Mouse (Mus musculus): Measurements from ENCODE around the gene Tas1r2. TPM values are rescaled to one million over a fixed set of nuclear protein-coding genes. Genes with fewer than 3 reads are reported as not detected.

Gene Tas1r2
- not detected in 2 replicates for polyA plus RNA-seq (2014; fragmentation: Nextera tagmentation; extraction: Ambion mirVana)

GRCm38 (mm10) chr4:139653238-139653637 lies at the start of gene Tas1r2:
TSS of gene Tas1r2 (plus strand) at chr4:139653538.
- no peak within 1 kb of the TSS for H3K4me2 ChIP-seq
- WGBS, result 89% methylated on average over 8 of the region's 8 CpGs
- H3K4me1 ChIP-seq (ENCODE audit: control insufficient read depth, insufficient read depth, low read length), result no peaks in the 10 kb centered on the region
- H3K4me3 ChIP-seq (ENCODE audit: low read depth, low read length), result no peak within 1 kb of the TSS
- no peak within 1 kb of the TSS for H3K27ac ChIP-seq (ENCODE audit: low read depth, low read length)
- H3K9me3 ChIP-seq (ENCODE audit: control insufficient read depth, low read length), result no peaks in the 10 kb centered on the region
- H3K27me3 ChIP-seq (ENCODE audit: control insufficient read depth, insufficient read depth, low read length), result no peaks in the 10 kb centered on the region
- no peak within 1 kb of the TSS for H3K9ac ChIP-seq (ENCODE audit: low read length)
- ATAC-seq (ENCODE audit: low FRiP score) (no peak), DNase-seq (ENCODE audit: low spot score, missing footprints) (no peak)
- peaks cover 5% of the 10 kb centered on the region; the same call in 1 of the 2 replicates for H3K36me3 ChIP-seq (ENCODE audit: control insufficient read depth, insufficient read depth, low read length)

GRCm38 (mm10) chr4:139605216-139605615 lies 48.1 kb upstream of the Tas1r2 start:
- 94% methylated on average over 11 of the region's 11 CpGs for WGBS
- Histone ChIP-seq H3K4me3 (ENCODE audit: low read depth, low read length) (no peak overlapping the region), H3K4me1 (ENCODE audit: control insufficient read depth, insufficient read depth, low read length) (no peaks in the 10 kb centered on the region), H3K36me3 (ENCODE audit: control insufficient read depth, insufficient read depth, low read length) (no peaks in the 10 kb centered on the region; the same call in 1 of the 2 replicates), H3K27ac (ENCODE audit: low read depth, low read length) (no peak overlapping the region), H3K9ac (ENCODE audit: low read length) (no peak overlapping the region), H3K9me3 (ENCODE audit: control insufficient read depth, low read length) (no peaks in the 10 kb centered on the region), H3K4me2 (no peak overlapping the region), H3K27me3 (ENCODE audit: control insufficient read depth, insufficient read depth, low read length) (no peaks in the 10 kb centered on the region)
- ATAC-seq (ENCODE audit: low FRiP score), result no peak
- no peak for DNase-seq (ENCODE audit: low spot score, missing footprints)

GRCm38 (mm10) chr4:139606732-139607131 lies 46.6 kb upstream of the Tas1r2 start:
- Histone ChIP-seq H3K9me3 (ENCODE audit: control insufficient read depth, low read length) (no peaks in the 10 kb centered on the region), H3K9ac (ENCODE audit: low read length) (no peak overlapping the region), H3K27me3 (ENCODE audit: control insufficient read depth, insufficient read depth, low read length) (no peaks in the 10 kb centered on the region), H3K4me3 (ENCODE audit: low read depth, low read length) (no peak overlapping the region), H3K4me1 (ENCODE audit: control insufficient read depth, insufficient read depth, low read length) (no peaks in the 10 kb centered on the region), H3K36me3 (ENCODE audit: control insufficient read depth, insufficient read depth, low read length) (no peaks in the 10 kb centered on the region; the same call in 1 of the 2 replicates), H3K4me2 (no peak overlapping the region), H3K27ac (ENCODE audit: low read depth, low read length) (no peak overlapping the region)
- DNase-seq (ENCODE audit: low spot score, missing footprints) (no peak), ATAC-seq (ENCODE audit: low FRiP score) (no peak)
- WGBS, result 94% methylated on average over 5 of the region's 5 CpGs

- Histone ChIP-seq H3K4me3 (ENCODE audit: low read depth, low read length) (no peak overlapping the region), H3K4me2 (no peak overlapping the region), H3K36me3 (ENCODE audit: control insufficient read depth, insufficient read depth, low read length) (peaks cover 4% of the 10 kb centered on the region), H3K27ac (ENCODE audit: low read depth, low read length) (no peak overlapping the region), H3K27me3 (ENCODE audit: control insufficient read depth, insufficient read depth, low read length) (no peaks in the 10 kb centered on the region), H3K9me3 (ENCODE audit: control insufficient read depth, low read length) (peaks cover 5% of the 10 kb centered on the region; the same call in 1 of the 2 replicates), H3K9ac (ENCODE audit: low read length) (no peak overlapping the region), H3K4me1 (ENCODE audit: control insufficient read depth, insufficient read depth, low read length) (no peaks in the 10 kb centered on the region)
- no peak for ATAC-seq (ENCODE audit: low FRiP score)
- no peak for DNase-seq (ENCODE audit: low spot score, missing footprints)
- WGBS, result 80% methylated on average over 4 of the region's 4 CpGs
These were observed 44.4 kb upstream of the Tas1r2 start for GRCm38 (mm10) chr4:139608975-139609374.

- no peak overlapping the region for H3K9ac ChIP-seq (ENCODE audit: low read length)
- peaks cover 6% of the 10 kb centered on the region; the same call in 1 of the 2 replicates for H3K9me3 ChIP-seq (ENCODE audit: control insufficient read depth, low read length)
- H3K36me3 ChIP-seq (ENCODE audit: control insufficient read depth, insufficient read depth, low read length), result peaks cover 11% of the 10 kb centered on the region
- no peaks in the 10 kb centered on the region for H3K27me3 ChIP-seq (ENCODE audit: control insufficient read depth, insufficient read depth, low read length)
- no peak overlapping the region for H3K27ac ChIP-seq (ENCODE audit: low read depth, low read length)
- no peak for ATAC-seq (ENCODE audit: low FRiP score)
- H3K4me1 ChIP-seq (ENCODE audit: control insufficient read depth, insufficient read depth, low read length), result peaks cover 1% of the 10 kb centered on the region
- 56% methylated on average over 6 of the region's 6 CpGs for WGBS
- no peak overlapping the region for H3K4me3 ChIP-seq (ENCODE audit: low read depth, low read length)
- DNase-seq (ENCODE audit: low spot score, missing footprints), result no peak
- H3K4me2 ChIP-seq, result no peak overlapping the region
These were observed 42.4 kb upstream of the Tas1r2 start for GRCm38 (mm10) chr4:139610954-139611353.

DNA sequence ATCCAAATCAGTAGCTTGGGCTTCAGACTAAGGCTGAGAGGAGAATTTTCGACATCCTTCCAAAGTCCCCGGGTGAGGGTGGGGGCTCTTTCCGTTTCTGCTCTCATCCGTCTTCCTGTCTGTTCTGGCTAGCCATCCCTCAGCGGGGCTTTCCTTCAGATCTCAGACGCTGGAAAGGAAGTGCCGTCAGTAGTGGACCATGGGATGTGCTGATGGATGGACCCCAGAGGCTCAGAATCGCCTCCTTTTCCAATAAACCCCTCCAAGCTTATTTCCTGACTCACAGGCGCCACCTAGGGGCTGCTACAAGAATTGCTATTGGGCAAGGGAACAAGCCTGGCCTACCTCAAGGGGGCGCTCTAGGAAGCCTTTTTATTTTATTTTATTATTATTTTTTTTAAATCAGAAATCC lies 41.8 kb upstream of the Tas1r2 start:
- Histone ChIP-seq H3K4me1 (ENCODE audit: control insufficient read depth, insufficient read depth, low read length) (peaks cover 4% of the 10 kb centered on the region), H3K27me3 (ENCODE audit: control insufficient read depth, insufficient read depth, low read length) (no peaks in the 10 kb centered on the region), H3K4me2 (no peak overlapping the region), H3K27ac (ENCODE audit: low read depth, low read length) (no peak overlapping the region), H3K36me3 (ENCODE audit: control insufficient read depth, insufficient read depth, low read length) (peaks cover 11% of the 10 kb centered on the region), H3K4me3 (ENCODE audit: low read depth, low read length) (no peak overlapping the region), H3K9me3 (ENCODE audit: control insufficient read depth, low read length) (peaks cover 6% of the 10 kb centered on the region; the same call in 1 of the 2 replicates), H3K9ac (ENCODE audit: low read length) (no peak overlapping the region)
- ATAC-seq (ENCODE audit: low FRiP score) (peak; percentile 55; the same call in 1 of the 2 replicates), DNase-seq (ENCODE audit: low spot score, missing footprints) (peak; percentile 97)
- 4% methylated on average over 10 of the region's 10 CpGs for WGBS

DNA sequence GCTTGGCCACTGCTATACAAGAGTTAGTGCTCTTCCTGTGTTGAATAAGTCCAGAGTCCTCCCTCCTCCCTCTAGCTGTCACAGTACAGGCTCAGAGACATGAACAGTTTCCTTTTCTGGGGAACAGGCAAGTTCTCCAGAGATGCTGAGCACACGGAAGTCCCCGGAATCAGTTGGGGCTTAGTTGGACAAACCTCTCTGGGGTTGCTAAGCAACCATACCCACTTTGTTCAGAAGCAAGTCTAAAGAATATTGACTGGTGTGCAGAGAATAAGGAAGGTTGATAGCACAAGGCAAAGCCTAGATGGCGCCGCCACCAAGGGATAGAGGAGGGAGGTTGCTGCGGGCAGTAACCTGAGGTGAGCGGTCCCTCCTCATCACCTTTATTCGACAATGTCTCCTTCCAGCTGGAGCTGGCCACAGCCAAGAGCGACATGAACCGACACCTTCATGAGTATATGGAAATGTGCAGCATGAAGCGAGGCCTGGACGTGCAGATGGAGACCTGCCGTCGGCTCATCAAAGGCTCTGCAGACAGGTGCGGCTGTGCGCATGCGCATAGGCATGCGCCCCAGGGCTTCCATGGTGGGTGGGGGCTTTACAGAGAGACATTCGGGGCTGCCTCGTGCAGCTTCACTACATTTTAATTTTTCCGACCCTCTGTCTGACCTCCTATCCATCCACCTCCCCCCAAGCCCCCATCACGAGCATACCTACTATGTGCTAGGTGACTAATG lies 38.6 kb upstream of the Tas1r2 start:
- DNase-seq (ENCODE audit: low spot score, missing footprints) (no peak), ATAC-seq (ENCODE audit: low FRiP score) (no peak)
- WGBS, result 89% methylated on average over 21 of the region's 21 CpGs
- Histone ChIP-seq H3K9ac (ENCODE audit: low read length) (no peak overlapping the region), H3K4me2 (no peak overlapping the region), H3K27me3 (ENCODE audit: control insufficient read depth, insufficient read depth, low read length) (no peaks in the 10 kb centered on the region), H3K4me1 (ENCODE audit: control insufficient read depth, insufficient read depth, low read length) (peaks cover 6% of the 10 kb centered on the region), H3K4me3 (ENCODE audit: low read depth, low read length) (no peak overlapping the region), H3K9me3 (ENCODE audit: control insufficient read depth, low read length) (peaks cover 6% of the 10 kb centered on the region; the same call in 1 of the 2 replicates), H3K27ac (ENCODE audit: low read depth, low read length) (no peak overlapping the region), H3K36me3 (ENCODE audit: control insufficient read depth, insufficient read depth, low read length) (peaks cover 11% of the 10 kb centered on the region)

GRCm38 (mm10) chr4:139616276-139617000 lies 36.9 kb upstream of the Tas1r2 start:
- 7% methylated on average over 24 of the region's 24 CpGs for WGBS
- peaks cover 6% of the 10 kb centered on the region; the same call in 1 of the 2 replicates for H3K9me3 ChIP-seq (ENCODE audit: control insufficient read depth, low read length)
- peak overlapping the region; percentile 46 for H3K9ac ChIP-seq (ENCODE audit: low read length)
- DNase-seq (ENCODE audit: low spot score, missing footprints) (peak; percentile 92), ATAC-seq (ENCODE audit: low FRiP score) (peak; percentile 80)
- peak overlapping the region; percentile 8; the same call in 1 of the 2 replicates for H3K27ac ChIP-seq (ENCODE audit: low read depth, low read length)
- H3K27me3 ChIP-seq (ENCODE audit: control insufficient read depth, insufficient read depth, low read length), result no peaks in the 10 kb centered on the region
- peaks cover 11% of the 10 kb centered on the region for H3K36me3 ChIP-seq (ENCODE audit: control insufficient read depth, insufficient read depth, low read length)
- peak overlapping the region; percentile 58 for H3K4me2 ChIP-seq
- peaks cover 6% of the 10 kb centered on the region for H3K4me1 ChIP-seq (ENCODE audit: control insufficient read depth, insufficient read depth, low read length)
- H3K4me3 ChIP-seq (ENCODE audit: low read depth, low read length), result peak overlapping the region; percentile 37

- Histone ChIP-seq H3K9ac (ENCODE audit: low read length) (peak overlapping the region; percentile 46; the same call in 1 of the 2 replicates), H3K36me3 (ENCODE audit: control insufficient read depth, insufficient read depth, low read length) (peaks cover 11% of the 10 kb centered on the region), H3K27me3 (ENCODE audit: control insufficient read depth, insufficient read depth, low read length) (no peaks in the 10 kb centered on the region), H3K9me3 (ENCODE audit: control insufficient read depth, low read length) (peaks cover 6% of the 10 kb centered on the region; the same call in 1 of the 2 replicates), H3K4me2 (peak overlapping the region; percentile 58), H3K4me3 (ENCODE audit: low read depth, low read length) (peak overlapping the region; percentile 37), H3K4me1 (ENCODE audit: control insufficient read depth, insufficient read depth, low read length) (peaks cover 6% of the 10 kb centered on the region), H3K27ac (ENCODE audit: low read depth, low read length) (no peak overlapping the region)
- ATAC-seq (ENCODE audit: low FRiP score) (no peak), DNase-seq (ENCODE audit: low spot score, missing footprints) (no peak)
- 46% methylated on average over 3 of the region's 3 CpGs for whole genome bisulfite sequencing
These were observed 36.4 kb upstream of the Tas1r2 start for GRCm38 (mm10) chr4:139617001-139617364.
